Mouse (Mus musculus): ENCODE data around the gene Kcnq2.

The Kcnq2 gene

GRCm38 (mm10) chr2:181104111-181104510, 31.0 kb downstream of the Kcnq2 start:
- DNase-seq (ENCODE audit: extremely low read depth, low read depth), result no peak

- DNase-seq (ENCODE audit: extremely low read depth, low read depth), result no peak
These were observed 32.9 kb downstream of the Kcnq2 start for GRCm38 (mm10) chr2:181102161-181102560.

- DNase-seq (ENCODE audit: extremely low read depth, low read depth), result no peak
These were observed 33.5 kb downstream of the Kcnq2 start for GRCm38 (mm10) chr2:181101626-181102025.

- no peak for DNase-seq (ENCODE audit: extremely low read depth, low read depth)
These were observed 35.0 kb downstream of the Kcnq2 start for GRCm38 (mm10) chr2:181100087-181100486.

- DNase-seq (ENCODE audit: extremely low read depth, low read depth), result no peak
These were observed 45.0 kb downstream of the Kcnq2 start for GRCm38 (mm10) chr2:181090123-181090522.

GRCm38 (mm10) chr2:181084997-181085396, 50.1 kb downstream of the Kcnq2 start:
- DNase-seq (ENCODE audit: extremely low read depth, low read depth), result no peak

GRCm38 (mm10) chr2:181083945-181084344, 51.2 kb downstream of the Kcnq2 start:
- DNase-seq (ENCODE audit: extremely low read depth, low read depth), result no peak

- DNase-seq (ENCODE audit: extremely low read depth, low read depth), result no peak
These were observed 54.2 kb downstream of the Kcnq2 start for GRCm38 (mm10) chr2:181080886-181081285.

- no peak for DNase-seq (ENCODE audit: extremely low read depth, low read depth)
These were observed 55.6 kb downstream of the Kcnq2 start for GRCm38 (mm10) chr2:181079518-181079917.

- DNase-seq (ENCODE audit: extremely low read depth, low read depth), result no peak
These were observed 56.2 kb downstream of the Kcnq2 start for GRCm38 (mm10) chr2:181078908-181079307.

GRCm38 (mm10) chr2:181075501-181075900, 59.6 kb downstream of the Kcnq2 start:
- no peak for DNase-seq (ENCODE audit: extremely low read depth, low read depth)

GRCm38 (mm10) chr2:181072403-181072714, 62.7 kb downstream of the Kcnq2 start:
- DNase-seq (ENCODE audit: extremely low read depth, low read depth), result no peak

- DNase-seq (ENCODE audit: extremely low read depth, low read depth), result peak; percentile 37
These were observed 63.2 kb downstream of the Kcnq2 start for GRCm38 (mm10) chr2:181071706-181072402.

GRCm38 (mm10) chr2:181070136-181070535, 65.0 kb downstream of the Kcnq2 start:
- DNase-seq (ENCODE audit: extremely low read depth, low read depth), result no peak

- no peak for DNase-seq (ENCODE audit: extremely low read depth, low read depth)
These were observed 66.6 kb downstream of the Kcnq2 start for GRCm38 (mm10) chr2:181068499-181068898.

GRCm38 (mm10) chr2:181065827-181066226, 69.3 kb downstream of the Kcnq2 start:
- no peak for DNase-seq (ENCODE audit: extremely low read depth, low read depth)

- DNase-seq (ENCODE audit: extremely low read depth, low read depth), result peak; percentile 15
These were observed 75.0 kb downstream of the Kcnq2 start for GRCm38 (mm10) chr2:181060127-181060526.

GRCm38 (mm10) chr2:181058193-181058592, 76.9 kb downstream of the Kcnq2 start:
- DNase-seq (ENCODE audit: extremely low read depth, low read depth), result no peak

- DNase-seq (ENCODE audit: extremely low read depth, low read depth), result no peak
These were observed 77.8 kb downstream of the Kcnq2 start for GRCm38 (mm10) chr2:181057341-181057740.

- no peak for DNase-seq (ENCODE audit: extremely low read depth, low read depth)
These were observed 82.9 kb downstream of the Kcnq2 start for GRCm38 (mm10) chr2:181052171-181052570.

- DNase-seq (ENCODE audit: extremely low read depth, low read depth), result no peak
These were observed 86.1 kb downstream of the Kcnq2 start for GRCm38 (mm10) chr2:181048986-181049385.

GRCm38 (mm10) chr2:181048252-181048945, 86.7 kb downstream of the Kcnq2 start:
- no peak for DNase-seq (ENCODE audit: extremely low read depth, low read depth)

- DNase-seq (ENCODE audit: extremely low read depth, low read depth), result no peak
These were observed 91.1 kb downstream of the Kcnq2 start for GRCm38 (mm10) chr2:181044001-181044400.
